Mouse (Mus musculus) midbrain, embryonic 12.5 days (tissue): ENCODE results near the gene Zfp710. TPM values are rescaled to one million over a fixed set of nuclear protein-coding genes. Genes with fewer than 3 reads are reported as not detected.

Experiments used
- ATAC-seq: fragments of 200-750 bp; cut with Nextera tagmentation; 2 replicates; pipeline ENCODE4 v1.8.0; 2017; ENCODE audit warnings: low read depth, moderate TSS enrichment, moderate library complexity; ENCODE audit not compliant: low FRiP score
- H3K27ac ChIP-seq: fragments of 300-500 bp; sonication (generic); replicated peaks from 2 replicates; pipeline ENCODE4 v1.5.1; 2016; ENCODE audit warnings: mild to moderate bottlenecking
- H3K27me3 ChIP-seq: fragments of 300-500 bp; sonication (generic); 2 replicates; pipeline ENCODE4 v1.6.1; 2016; ENCODE audit warnings: mild to moderate bottlenecking
- H3K36me3 ChIP-seq: fragments of 300-500 bp; sonication (generic); 2 replicates; pipeline ENCODE4 v1.6.1; 2016
- H3K4me1 ChIP-seq: fragments of 300-500 bp; sonication (generic); 2 replicates; pipeline ENCODE4 v1.6.1; 2016
- H3K4me2 ChIP-seq: fragments of 300-500 bp; sonication (generic); replicated peaks from 2 replicates; pipeline ENCODE4 v1.6.1; 2016; ENCODE audit warnings: mild to moderate bottlenecking, moderate library complexity
- H3K4me3 ChIP-seq: fragments of 300-500 bp; sonication (generic); 2 replicates; pipeline ENCODE4 v1.5.1; 2016; ENCODE audit warnings: mild to moderate bottlenecking
- H3K9ac ChIP-seq: fragments of 300-500 bp; sonication (generic); replicated peaks from 2 replicates; pipeline ENCODE4 v1.6.1; 2016; ENCODE audit warnings: mild to moderate bottlenecking, moderate library complexity
- H3K9me3 ChIP-seq: fragments of 300-500 bp; sonication (generic); 2 replicates; pipeline ENCODE4 v1.6.1; 2016; ENCODE audit warnings: mild to moderate bottlenecking
- WGBS: fragments of 180-500 bp; shearing (Covaris S2); methylation state at CpG from one replicate; pipeline ENCODE4 v1.1.7; 2016; 5-methylcytosine and 5-hydroxymethylcytosine counted together
- polyA plus RNA-seq: library from polyadenylated mRNA; unstranded; fragments of >200 nt; fragmentation: Nextera tagmentation; extraction: Ambion mirVana; gene quantifications from 2 replicates; pipeline ENCODE4 v1.2.1, GENCODE M21; 2016

Gene Zfp710
- polyA plus RNA-seq, 1 experiment from 2014 or later, result 31.1 TPM

GRCm38 (mm10) chr7:80075946-80076583 is 51.5 kb downstream of the Zfp710 start:
- Histone ChIP-seq H3K4me2 (peak overlapping the region; percentile 7), H3K9ac (peak overlapping the region; percentile 28; the same call in 1 of the 2 replicates), H3K36me3 (peaks cover 4% of the 10 kb centered on the region), H3K4me1 (peaks cover 81% of the 10 kb centered on the region), H3K27ac (peak overlapping the region; percentile 83), H3K4me3 (no peak overlapping the region), H3K27me3 (no peaks in the 10 kb centered on the region), H3K9me3 (no peaks in the 10 kb centered on the region)
- ATAC-seq, result peak; percentile 64
- WGBS, result 11% methylated on average over 4 of the region's 4 CpGs

GRCm38 (mm10) chr7:80076961-80077716 is 52.5 kb downstream of the Zfp710 start:
- H3K4me1 ChIP-seq, result peaks cover 71% of the 10 kb centered on the region
- H3K27ac ChIP-seq, result peak overlapping the region; percentile 83
- no peak overlapping the region for H3K4me2 ChIP-seq
- no peak overlapping the region for H3K4me3 ChIP-seq
- 61% methylated on average over 6 of the region's 6 CpGs for WGBS
- H3K9ac ChIP-seq, result no peak overlapping the region
- H3K36me3 ChIP-seq, result peaks cover 14% of the 10 kb centered on the region
- no peaks in the 10 kb centered on the region for H3K27me3 ChIP-seq
- ATAC-seq, result no peak; the same call in 1 of the 2 replicates
- no peaks in the 10 kb centered on the region for H3K9me3 ChIP-seq

GRCm38 (mm10) chr7:80077801-80078200 is 53.2 kb downstream of the Zfp710 start:
- Histone ChIP-seq H3K4me3 (no peak overlapping the region), H3K9me3 (no peaks in the 10 kb centered on the region), H3K27me3 (no peaks in the 10 kb centered on the region), H3K36me3 (peaks cover 21% of the 10 kb centered on the region), H3K4me1 (peaks cover 64% of the 10 kb centered on the region), H3K9ac (no peak overlapping the region), H3K27ac (0 out of 2 replicates have a peak overlapping the region, but pooled peaks have one; percentile 17), H3K4me2 (no peak overlapping the region)
- ATAC-seq, result no peak
- 74% methylated on average over 9 of the region's 9 CpGs for WGBS

DNA sequence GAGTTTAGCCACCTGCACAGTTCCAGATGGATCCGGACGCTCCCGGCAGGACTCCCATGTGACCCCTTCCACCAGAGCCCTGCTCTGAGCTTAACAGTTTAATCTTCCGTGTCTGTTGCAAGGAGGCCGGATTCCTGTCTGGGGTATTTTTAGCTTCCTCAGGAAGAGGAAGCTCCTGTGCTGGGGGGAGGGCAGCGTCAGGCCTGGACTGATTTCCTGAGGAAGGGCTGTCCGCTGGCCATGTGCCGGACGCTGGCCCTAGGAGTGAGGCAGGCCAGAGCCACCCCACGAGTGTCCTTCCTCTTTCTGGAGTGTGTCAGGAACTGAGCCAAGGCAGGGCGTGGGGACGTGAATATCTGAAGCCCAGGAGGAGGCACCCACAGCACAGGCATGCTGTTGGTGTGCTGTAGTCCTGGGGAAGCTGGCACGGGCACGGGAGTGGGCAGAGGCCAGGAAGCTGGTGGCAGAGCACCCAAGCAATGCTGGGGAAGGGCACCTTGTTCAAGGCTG is 54.2 kb downstream of the Zfp710 start:
- no peak for ATAC-seq
- Histone ChIP-seq H3K4me2 (no peak overlapping the region), H3K9ac (no peak overlapping the region; the same call in 1 of the 2 replicates), H3K27ac (peak overlapping the region; percentile 69), H3K4me3 (no peak overlapping the region), H3K36me3 (peaks cover 30% of the 10 kb centered on the region), H3K9me3 (no peaks in the 10 kb centered on the region), H3K27me3 (no peaks in the 10 kb centered on the region), H3K4me1 (peaks cover 54% of the 10 kb centered on the region)
- WGBS, result 45% methylated on average over 14 of the region's 14 CpGs

GRCm38 (mm10) chr7:80081586-80082554 is 57.3 kb downstream of the Zfp710 start:
- WGBS, result 95% methylated on average over 42 of the region's 42 CpGs

DNA sequence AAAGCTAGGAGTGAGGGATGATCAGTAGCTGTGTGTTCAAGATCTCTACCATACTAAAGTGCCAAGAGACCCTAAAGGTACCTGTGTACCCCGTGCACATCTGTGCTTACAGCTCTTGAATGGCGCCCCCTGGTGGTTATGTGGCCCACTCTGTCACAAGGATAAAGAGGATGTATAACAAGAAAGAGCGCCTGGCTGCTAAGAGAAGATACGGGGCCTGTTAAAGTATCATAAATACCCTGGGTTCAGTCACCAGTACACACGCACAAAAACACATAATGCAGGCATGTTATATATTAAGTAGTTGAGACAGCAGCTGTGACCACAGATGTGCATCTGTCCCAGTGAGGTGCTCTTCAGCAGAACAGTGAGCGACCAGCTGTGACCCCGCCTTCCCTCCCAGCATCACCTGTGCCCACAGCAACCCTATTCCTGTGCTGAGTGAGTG is 59.9 kb downstream of the Zfp710 start:
- Histone ChIP-seq H3K27me3 (no peaks in the 10 kb centered on the region), H3K36me3 (peaks cover 78% of the 10 kb centered on the region), H3K27ac (0 out of 2 replicates have a peak overlapping the region, but pooled peaks have one; percentile 30), H3K4me1 (0 out of 2 replicates have a peak, but pooled peaks cover 5% of the 10 kb centered on the region), H3K9me3 (no peaks in the 10 kb centered on the region), H3K4me2 (no peak overlapping the region), H3K4me3 (no peak overlapping the region), H3K9ac (no peak overlapping the region)
- 66% methylated on average over 7 of the region's 7 CpGs for WGBS
- ATAC-seq, result peak; percentile 55; the same call in 1 of the 2 replicates

More at GRCm38 (mm10) chr7:80081586-80082554, 57.3 kb downstream of the Zfp710 start:
- Histone ChIP-seq H3K9me3 (no peaks in the 10 kb centered on the region), H3K27ac (0 out of 2 replicates have a peak overlapping the region, but pooled peaks have one; percentile 6), H3K27me3 (no peaks in the 10 kb centered on the region), H3K4me3 (no peak overlapping the region), H3K9ac (no peak overlapping the region), H3K4me1 (peaks cover 24% of the 10 kb centered on the region), H3K4me2 (no peak overlapping the region), H3K36me3 (peaks cover 51% of the 10 kb centered on the region)
- ATAC-seq, result no peak

DNA sequence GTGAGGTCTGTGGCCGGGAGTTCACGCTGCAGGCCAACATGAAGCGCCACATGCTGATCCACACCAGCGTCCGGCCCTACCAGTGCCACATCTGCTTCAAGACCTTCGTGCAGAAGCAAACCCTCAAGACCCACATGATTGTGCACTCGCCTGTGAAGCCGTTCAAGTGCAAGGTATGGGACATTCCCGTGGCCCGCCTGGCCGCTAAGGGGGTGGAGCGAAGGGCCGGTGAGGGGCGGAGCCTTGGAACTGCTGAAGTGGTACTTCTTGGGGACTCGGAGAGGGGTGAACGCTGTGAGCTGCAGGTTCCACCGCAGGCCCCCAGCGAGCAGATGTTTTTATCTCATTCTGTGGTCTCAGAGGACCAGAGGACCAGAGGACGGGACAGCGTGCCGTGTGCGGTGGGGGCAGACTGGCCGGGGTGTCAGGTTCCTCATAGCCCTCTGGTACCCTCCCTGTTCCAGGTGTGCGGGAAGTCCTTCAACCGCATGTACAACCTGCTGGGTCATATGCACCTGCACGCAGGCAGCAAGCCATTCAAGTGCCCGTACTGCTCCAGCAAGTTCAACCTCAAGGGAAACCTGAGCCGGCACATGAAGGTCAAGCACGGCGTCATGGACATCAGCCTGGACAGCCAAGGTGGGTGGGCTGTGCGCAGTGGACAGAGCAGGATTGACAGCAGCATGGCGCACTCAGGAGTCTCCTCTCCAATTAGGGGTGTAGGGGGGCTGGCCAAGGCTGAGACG is 61.5 kb downstream of the Zfp710 start:
- Histone ChIP-seq H3K9me3 (no peaks in the 10 kb centered on the region), H3K4me2 (no peak overlapping the region), H3K4me1 (no peaks in the 10 kb centered on the region), H3K27me3 (no peaks in the 10 kb centered on the region), H3K36me3 (peaks cover 90% of the 10 kb centered on the region), H3K27ac (no peak overlapping the region), H3K9ac (no peak overlapping the region), H3K4me3 (no peak overlapping the region)
- whole genome bisulfite sequencing, result 89% methylated on average over 33 of the region's 33 CpGs
- ATAC-seq, result no peak

GRCm38 (mm10) chr7:80088191-80088590 is 63.6 kb downstream of the Zfp710 start:
- no peaks in the 10 kb centered on the region for H3K27me3 ChIP-seq
- H3K27ac ChIP-seq, result no peak overlapping the region
- WGBS, result 82% methylated on average over 9 of the region's 9 CpGs
- H3K4me3 ChIP-seq, result no peak overlapping the region
- H3K4me1 ChIP-seq, result no peaks in the 10 kb centered on the region
- H3K36me3 ChIP-seq, result peaks cover 88% of the 10 kb centered on the region
- H3K4me2 ChIP-seq, result no peak overlapping the region
- H3K9me3 ChIP-seq, result no peaks in the 10 kb centered on the region
- no peak overlapping the region for H3K9ac ChIP-seq
- no peak for ATAC-seq

GRCm38 (mm10) chr7:80090191-80091003 is 65.8 kb downstream of the Zfp710 start:
- H3K4me1 ChIP-seq, result no peaks in the 10 kb centered on the region
- no peak for ATAC-seq
- no peak overlapping the region for H3K4me3 ChIP-seq
- H3K9ac ChIP-seq, result 0 out of 2 replicates have a peak overlapping the region, but pooled peaks have one; percentile 6
- H3K36me3 ChIP-seq, result peaks cover 97% of the 10 kb centered on the region
- H3K27ac ChIP-seq, result no peak overlapping the region; the same call in 1 of the 2 replicates
- WGBS, result 88% methylated on average over 18 of the region's 18 CpGs
- no peak overlapping the region for H3K4me2 ChIP-seq
- no peaks in the 10 kb centered on the region for H3K9me3 ChIP-seq
- no peaks in the 10 kb centered on the region for H3K27me3 ChIP-seq
